Mouse (Mus musculus): ENCODE data around the gene Fam50b. TPM values are rescaled to one million over a fixed set of nuclear protein-coding genes. Genes with fewer than 3 reads are reported as not detected.

Fam50b gene
- total RNA-seq, 2 experiments from 2014 or later: not detected

- no peak for ATAC-seq (replicated peaks; ENCODE audit: poor library complexity)
These were observed 54.6 kb downstream of the Fam50b start for GRCm38 (mm10) chr13:34789176-34789818.

- ATAC-seq (replicated peaks; ENCODE audit: poor library complexity): peak; percentile 42; the same call in 1 of the 2 replicates
These were observed 58.4 kb downstream of the Fam50b start for GRCm38 (mm10) chr13:34793066-34793465.

GRCm38 (mm10) chr13:34793816-34794215 lies 59.2 kb downstream of the Fam50b start:
- ATAC-seq (replicated peaks; ENCODE audit: poor library complexity): peak; percentile 72

GRCm38 (mm10) chr13:34794426-34794825 lies 59.8 kb downstream of the Fam50b start:
- ATAC-seq (replicated peaks; ENCODE audit: poor library complexity): no peak

Other genes starting within 250 kb of the Fam50b start
- not detected in 2 replicates for gene Pxdc1, start 81.4 kb upstream of the Fam50b start, total RNA-seq (2015)
- gene Pxdc1, start 81.4 kb upstream of the Fam50b start, total RNA-seq (2017): not detected in 2 replicates
- gene Prpf4b, start 140.5 kb downstream of the Fam50b start, total RNA-seq (2015): 98.4 and 106 TPM in 2 replicates
- gene Prpf4b, start 140.5 kb downstream of the Fam50b start, total RNA-seq (2017): 121 and 170 TPM in 2 replicates
- 0.22 TPM in 1 of 2 replicates, not detected in the other for gene Fam217a, start 189.5 kb downstream of the Fam50b start, total RNA-seq (2015)
- gene Fam217a, start 189.5 kb downstream of the Fam50b start, total RNA-seq (2017): not detected in 2 replicates
- gene 4933417A18Rik, start 189.6 kb downstream of the Fam50b start, total RNA-seq (2015): not detected in 2 replicates
- not detected in 2 replicates for gene 4933417A18Rik, start 189.6 kb downstream of the Fam50b start, total RNA-seq (2017)
- gene Eci3, start 229.0 kb downstream of the Fam50b start, total RNA-seq (2015): not detected in 2 replicates
- gene Eci3, start 229.0 kb downstream of the Fam50b start, total RNA-seq (2017): not detected in 2 replicates

Data from megakaryocyte progenitor cell, adult 5-6 weeks (primary cell).